Mouse (Mus musculus) ovary, adult 18-20 months (tissue): Measurements from ENCODE around the gene Nfe2l1.
"Not testable (repeated sequence)": the region's sequence is repeated elsewhere in the genome, so short reads cannot be mapped to it uniquely, and the experiment has no call there.

Source experiments
- DNase-seq: peaks from one replicate; pipeline ENCODE4 v3.0.0; 2022; ENCODE audit warnings: low spot score, mixed read lengths

The Nfe2l1 gene

DNA sequence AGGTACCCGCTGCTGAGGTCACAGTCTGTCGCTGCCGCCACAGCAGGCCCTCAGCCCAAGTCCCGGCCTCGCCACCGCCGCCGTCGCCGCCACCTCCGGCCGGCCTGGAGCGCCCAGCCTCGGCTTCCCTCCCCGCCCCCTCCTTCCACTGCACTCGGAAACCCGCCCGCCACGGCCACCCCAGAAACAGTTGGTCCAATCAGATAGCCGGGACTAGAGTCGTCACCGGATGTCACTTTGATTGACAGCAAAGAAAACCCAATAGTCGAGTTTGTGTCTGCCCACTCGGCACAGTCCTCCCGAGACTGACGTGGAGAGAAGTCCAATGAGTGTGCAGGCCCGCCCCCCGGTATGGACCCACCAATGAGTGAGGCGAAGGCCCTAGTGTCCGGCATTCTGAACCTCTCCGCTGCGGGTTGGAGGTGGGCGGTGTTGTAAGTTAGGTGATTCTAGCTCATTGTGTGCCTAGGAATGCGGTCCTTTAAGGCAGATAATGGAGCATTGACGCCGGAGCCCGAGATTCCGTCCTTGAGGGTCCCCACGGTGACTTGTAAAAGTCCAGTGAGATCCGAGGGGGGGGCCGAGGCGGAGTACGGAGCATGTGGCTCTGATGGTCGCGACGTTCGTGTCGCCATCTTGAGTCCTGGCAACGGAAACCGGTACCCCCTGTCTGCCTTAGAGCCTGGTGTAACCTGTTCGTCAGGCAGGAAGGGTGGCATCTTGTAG is at the start of gene Nfe2l1:
Gene Nfe2l1 (minus strand): TSS at position 156 of the 726 bp plus-strand sequence.
- peak; percentile 99 for DNase-seq

DNA sequence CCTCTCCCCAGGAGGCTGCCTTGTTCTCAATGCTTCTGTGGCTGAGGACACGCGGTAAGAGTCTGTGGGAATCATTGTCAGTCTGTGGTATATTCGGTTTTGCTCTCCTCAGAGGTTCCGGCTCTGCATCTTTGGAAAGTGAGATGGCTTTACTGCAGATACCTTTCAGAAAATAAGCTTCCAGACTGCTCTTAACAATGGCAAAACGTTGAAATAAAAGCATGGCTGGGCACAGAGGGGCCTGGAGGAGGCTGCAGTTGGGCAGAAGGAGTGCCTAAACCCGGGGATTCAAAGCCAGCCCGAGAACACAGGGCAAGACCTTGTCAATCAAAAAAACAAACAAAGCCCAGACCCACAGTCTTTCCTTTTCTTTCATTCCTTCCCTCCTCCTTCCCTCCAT is 49.6 kb upstream of the Nfe2l1 start:
- DNase-seq, result no peak

DNA sequence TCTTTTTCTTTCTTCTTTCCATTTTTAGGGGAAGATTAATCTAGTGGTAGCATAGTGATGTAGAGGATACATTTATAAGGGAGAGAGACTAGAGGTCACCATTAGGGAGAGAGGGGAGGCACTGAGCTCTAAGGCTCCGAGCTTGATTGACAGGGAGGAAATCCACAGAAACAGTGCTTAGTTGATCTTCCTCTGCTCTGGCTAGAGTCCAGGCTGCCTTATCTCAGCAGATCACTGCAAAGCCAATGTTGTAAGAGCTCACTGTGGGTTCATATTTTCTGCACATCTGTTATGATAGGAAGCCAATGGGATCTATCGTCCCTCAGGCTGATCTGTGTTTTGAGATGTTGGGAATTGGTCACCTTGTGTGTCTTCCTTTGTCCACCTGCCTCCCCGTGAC is 48.9 kb upstream of the Nfe2l1 start:
- DNase-seq, result no peak

DNA sequence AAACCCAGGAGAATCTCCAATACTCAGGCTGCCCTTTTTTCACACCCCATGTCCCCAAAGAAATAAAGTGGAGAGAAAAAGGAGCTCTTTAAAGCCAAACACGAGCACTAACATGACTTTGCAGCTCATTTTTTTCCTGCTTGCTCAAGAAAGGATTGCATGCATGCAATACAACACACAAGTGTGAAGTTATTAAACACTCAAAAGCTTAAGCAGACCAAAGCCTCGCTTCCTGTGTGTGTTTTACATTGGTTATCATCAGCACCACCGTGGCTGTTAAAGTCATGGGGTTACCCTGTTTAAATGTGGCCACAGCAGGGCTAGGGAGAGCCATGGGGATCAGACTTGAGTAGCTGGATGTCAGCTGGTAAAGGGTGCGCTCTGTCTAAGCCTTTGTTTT is 47.3 kb upstream of the Nfe2l1 start:
- DNase-seq, result no peak

DNA sequence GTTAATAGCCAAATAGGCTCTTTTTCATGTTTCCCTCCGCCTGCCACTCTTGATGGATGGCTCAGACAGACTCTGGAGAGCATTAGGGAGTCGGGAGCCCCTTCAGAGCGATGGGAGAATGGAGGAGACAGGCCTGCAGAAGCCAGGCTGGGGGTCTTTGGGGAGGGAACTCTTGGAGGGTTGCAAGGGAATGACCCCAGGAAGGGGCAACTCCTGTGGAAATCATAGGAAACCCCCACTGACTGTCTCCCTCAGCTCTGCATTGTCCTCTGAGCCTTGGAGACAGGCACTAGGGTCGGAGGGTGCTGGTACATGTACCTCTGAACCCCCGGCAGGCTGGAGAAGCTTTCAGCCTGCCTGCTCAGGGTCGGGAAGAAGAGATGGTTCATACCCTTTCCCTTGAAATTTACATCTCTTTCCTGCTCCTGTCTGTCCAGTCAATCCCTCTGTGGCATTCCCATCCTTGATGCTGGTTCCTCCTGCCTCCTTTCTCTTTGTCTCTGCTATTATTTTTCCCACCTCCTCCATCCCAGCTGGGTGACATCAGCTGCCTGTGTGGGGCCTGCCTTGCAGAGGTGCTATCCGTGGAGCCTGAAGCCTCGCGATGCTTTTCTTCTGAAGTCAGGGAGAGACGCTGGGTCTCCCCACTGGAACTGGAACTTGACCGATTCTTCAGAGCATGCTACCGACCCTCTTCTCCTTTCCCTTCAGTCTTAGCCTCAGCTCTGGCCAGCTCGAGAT is 46.7 kb upstream of the Nfe2l1 start:
- DNase-seq, result no peak

DNA sequence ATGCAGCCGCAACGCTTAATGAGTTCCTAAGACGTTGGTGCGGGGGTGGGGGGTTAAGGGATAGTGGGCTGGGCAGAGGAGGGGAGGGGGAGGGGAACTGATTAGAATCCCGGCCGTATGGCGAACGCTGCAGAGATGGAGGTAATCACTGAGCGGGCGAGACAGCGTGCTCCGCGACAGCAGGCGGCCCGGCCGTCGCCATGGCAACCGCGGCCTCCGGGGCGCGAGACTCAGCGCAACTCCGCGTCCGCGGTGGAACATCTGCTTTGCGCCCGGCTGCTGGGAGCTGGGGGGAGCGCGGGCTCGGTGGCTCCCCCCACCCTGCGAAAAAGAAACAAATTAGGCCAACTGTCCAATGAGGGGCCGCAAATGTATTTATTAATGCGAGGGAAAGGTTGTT is 46.0 kb upstream of the Nfe2l1 start:
- DNase-seq, result peak; percentile 55

DNA sequence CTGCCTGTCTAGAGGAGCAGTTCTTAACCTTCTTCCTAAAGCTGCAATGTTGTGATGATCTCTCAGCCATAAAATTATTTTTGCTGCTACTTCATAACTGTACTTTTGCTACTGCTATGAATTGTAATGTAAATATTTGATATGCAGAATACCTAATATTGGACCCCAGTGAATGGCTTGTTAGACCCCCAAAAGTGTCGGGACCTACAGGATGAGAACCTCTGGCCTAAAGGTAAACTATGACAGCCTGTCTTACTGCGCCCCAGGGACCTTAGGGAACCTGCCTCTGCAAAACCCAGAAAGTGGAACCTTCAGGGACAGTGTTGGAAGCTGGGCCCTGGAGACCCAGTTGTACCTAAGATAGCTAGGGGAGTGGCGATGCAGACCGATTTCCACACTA is 45.5 kb upstream of the Nfe2l1 start:
- DNase-seq, result no peak

DNA sequence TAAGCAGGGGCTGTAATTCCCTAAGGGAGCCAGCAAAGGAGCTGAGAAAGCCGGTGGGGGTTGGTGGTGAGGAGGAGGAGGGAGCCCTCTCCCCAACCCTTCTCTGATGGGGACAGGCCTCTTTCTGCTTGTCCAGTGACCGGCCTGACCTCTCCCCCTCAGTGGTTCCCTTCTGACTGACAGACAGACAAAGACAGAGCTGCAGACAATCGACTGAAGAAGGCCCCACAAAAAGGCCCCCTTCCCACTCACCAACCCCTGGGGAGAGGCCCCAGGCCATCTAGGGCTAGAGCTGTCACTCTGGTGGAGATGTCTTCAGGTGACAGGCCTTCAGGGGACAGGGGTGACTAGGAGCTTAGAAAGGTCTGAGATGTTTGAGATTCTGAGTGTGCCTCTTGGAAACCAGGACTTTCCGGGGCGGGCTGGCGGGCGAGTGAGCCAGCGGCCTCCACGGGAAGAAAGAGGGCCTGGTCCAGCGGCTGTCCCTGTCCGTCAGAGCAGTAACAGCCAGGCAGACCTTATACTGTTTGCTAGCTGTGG is 43.9 kb upstream of the Nfe2l1 start:
- DNase-seq, result no peak

DNA sequence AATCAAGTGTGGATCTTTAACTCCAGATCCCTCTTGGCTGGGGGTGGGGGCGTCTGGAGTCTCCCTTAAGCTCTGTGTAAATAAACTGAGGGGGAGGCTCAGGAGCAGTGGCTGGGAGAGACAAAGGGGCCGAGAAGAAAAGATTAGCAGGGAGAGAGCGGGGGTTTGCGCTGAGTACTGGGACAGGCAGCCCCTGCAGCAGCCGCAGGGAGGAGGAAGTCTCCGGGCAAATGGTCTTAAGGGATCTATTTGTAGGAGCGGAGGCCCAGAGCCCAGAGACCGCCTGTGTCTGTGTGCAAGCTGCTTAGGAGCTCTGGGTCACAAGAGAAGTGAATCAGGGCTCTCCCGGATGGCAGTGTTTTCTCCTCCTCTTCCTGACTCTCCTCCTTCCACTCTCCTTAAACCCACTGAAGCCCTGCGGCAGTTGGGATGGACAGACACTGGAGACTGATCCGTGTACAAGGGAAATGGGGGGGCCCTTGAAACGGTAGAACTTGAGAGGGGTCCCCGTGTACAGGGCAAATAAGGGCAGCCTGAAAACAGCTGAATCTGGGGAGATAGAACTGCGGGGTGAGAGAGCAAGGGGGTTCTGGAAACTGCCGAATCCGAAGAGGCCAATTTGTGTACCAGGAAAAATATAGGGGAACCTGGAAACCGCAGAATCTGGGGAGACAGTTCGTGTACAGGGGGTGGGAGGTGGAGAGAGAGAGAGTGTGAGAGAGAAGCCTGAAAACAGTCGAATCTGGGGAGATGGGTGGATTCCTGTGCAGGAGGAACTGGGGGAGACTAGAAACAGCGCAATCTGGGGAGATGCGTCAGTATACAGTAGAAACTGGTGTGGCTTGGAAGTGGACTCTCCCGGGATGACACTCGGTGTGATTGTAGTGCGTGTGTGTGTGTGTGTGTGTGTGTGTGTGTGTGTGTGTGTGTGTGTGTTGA is 42.9 kb upstream of the Nfe2l1 start:
- DNase-seq, result no peak

DNA sequence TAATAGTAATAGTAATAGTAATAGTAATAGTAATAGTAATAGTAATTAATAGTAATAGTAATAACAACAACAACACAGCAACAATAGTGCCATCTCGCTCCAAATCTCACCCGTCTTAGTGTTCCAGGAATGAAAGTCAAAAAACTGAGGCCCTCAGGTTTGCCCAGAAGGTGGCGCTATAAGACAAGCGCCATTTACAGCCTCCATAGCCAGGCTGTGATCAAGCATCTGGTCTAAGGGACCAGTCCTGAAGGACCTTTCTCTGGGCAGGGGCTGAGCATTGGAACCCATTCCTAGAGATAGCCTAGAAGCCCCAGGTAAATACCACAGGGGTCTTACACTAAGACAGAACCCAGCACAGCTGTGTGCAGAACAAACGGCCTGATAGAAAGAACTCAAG is 37.4 kb upstream of the Nfe2l1 start:
- DNase-seq, result no peak

DNA sequence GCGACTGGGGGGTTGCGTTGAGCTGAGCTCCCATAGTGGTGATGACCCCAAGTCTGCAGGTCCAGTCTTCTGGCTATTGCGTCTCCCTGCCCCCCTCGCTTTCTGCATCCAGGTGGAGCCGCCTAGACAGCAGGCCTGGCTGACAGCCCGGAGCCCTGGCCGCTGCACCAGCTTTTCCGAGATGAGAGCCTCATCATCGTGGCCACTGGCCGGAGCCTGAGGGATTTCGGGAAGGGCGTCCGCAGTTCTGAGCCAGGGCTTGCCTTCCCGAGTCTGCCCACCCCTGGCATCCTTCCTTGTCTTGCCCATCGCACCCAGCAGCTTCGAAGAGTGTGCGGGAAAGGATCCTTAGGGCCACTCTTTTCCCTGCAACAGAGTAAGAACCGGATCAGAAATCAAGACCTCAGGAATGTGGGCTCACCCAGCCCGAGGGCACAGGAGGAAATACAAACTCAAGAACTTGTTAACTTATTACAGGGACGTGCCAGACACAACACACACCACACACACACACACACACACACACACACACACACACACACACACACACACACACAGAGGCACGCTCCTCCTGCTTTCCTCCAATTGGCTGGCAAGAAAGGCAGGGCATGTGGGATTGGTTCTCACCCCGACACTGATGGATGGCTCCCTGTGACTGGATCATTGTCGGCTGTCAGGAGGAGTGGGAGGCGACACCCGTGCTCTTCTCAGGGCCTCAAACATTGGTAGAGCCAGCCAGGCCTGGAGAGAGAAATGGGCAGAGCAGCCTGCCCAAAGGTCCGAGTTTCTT is 33.6 kb upstream of the Nfe2l1 start:
- peak; percentile 30 for DNase-seq

DNA sequence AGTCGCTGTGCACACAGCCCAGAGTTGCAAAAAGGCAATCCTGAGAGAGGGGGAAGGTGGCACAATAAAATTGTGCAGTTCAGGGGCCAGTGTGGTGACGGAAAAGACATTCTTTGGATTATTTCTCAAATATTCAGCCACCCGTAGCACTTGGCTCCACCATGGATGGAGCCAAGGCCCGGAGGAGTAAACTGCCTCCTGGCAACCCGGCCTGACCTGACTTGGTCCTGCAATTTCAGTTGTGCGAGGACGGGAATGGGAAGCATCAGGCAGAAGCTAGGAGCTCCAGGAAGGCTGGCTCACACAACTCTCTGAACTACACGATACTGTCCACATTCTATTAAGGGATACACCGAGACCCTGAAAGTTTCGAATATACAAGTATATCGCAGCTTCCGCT is 32.8 kb upstream of the Nfe2l1 start:
- no peak for DNase-seq

DNA sequence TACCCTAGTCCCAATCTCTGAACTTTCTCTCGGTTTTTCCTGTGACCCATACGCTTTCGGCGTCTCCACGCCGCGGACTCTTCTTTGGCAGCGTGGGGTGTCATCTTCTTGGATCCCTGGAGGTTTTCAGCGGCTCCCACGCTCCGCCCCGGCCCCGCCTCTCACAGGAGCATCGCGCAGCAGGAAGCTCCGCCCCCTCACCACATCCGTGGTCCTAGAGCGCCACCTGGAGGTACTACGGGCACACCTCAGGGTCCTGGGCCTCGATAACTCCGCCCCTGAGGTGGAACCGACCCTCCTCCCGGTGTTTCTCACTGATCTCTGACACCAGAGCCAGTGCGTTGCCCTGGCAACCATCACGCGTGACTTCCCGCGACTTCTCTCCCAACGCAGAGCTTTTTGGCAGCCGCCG is 32.1 kb upstream of the Nfe2l1 start:
- peak; percentile 88 for DNase-seq

DNA sequence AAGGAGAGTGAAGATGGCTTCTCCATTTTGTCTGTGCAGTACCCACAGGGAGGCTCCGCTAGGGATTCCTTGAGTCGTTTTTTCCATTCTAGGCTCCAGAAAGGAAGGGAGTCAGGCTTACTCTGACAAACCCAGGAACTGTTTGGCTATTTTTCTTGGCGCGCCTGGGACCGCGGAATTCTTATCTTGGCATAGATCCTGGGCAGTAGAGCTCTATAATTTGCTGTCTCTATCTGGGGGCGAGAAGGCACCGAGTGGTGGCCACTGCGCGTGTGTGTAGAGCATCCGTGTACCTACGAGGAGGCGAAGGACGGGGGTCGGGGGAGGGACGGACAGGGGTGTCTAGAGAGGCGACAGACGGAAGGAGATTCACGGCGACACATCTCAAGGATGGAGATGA is 31.7 kb upstream of the Nfe2l1 start:
- no peak for DNase-seq

DNA sequence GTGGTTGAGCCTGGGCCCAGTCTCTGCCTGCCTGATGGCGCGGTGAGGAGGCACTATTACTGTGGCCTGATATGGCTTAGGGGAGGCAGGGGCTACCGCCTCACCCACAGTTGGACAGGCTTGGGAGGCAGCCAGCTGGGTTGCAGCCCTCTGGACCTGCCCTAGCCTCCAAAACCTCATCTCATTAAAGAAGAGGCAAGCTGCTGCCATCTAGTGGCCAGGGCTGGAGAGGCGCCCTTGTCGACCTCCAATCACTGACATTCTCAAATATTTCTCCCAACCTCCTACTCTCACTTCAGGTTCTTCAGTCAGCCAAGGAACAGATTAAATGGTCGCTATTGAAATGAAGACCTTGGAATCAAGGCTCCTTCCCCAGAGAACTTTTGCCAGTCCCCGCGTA is 30.8 kb upstream of the Nfe2l1 start:
- peak; percentile 63 for DNase-seq

DNA sequence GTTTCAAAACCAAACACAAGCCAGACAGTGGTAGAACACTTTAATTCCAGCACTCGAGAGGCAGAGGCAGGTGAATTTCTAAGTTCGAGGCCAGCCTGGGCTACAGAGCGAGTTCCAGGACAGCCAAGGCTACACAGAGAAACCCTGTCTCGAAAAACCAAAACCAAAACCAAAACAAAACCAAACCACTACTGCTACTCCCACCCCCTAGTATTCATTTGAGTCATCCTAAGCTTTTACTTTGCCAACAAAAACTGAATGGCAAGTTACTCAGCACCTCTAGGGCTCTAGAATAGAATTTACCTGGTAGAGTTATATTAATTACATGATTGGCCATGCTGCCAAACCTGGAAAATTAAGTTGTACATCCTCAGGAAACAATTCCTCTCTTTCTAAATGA is 29.9 kb upstream of the Nfe2l1 start:
- no peak for DNase-seq

DNA sequence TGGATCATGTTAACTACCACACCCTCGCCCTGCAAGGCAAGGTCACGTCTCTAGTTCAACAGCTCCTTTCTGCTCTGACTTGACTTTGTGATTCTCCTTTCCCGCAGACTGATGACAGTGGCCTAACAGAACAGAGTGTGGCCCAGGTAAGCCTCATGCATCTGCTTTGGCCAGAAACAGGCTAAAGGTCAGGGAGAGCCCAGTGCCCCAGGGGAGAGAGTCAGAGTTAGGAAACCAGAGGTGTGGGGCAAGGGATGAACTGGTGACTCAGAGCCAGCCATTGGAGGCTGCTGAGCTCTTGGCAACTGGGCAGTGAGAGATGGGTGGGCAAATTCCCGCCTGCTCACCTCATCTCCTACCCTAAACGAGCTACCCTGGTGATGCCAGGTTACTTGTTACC is 27.7 kb upstream of the Nfe2l1 start:
- DNase-seq, result no peak

DNA sequence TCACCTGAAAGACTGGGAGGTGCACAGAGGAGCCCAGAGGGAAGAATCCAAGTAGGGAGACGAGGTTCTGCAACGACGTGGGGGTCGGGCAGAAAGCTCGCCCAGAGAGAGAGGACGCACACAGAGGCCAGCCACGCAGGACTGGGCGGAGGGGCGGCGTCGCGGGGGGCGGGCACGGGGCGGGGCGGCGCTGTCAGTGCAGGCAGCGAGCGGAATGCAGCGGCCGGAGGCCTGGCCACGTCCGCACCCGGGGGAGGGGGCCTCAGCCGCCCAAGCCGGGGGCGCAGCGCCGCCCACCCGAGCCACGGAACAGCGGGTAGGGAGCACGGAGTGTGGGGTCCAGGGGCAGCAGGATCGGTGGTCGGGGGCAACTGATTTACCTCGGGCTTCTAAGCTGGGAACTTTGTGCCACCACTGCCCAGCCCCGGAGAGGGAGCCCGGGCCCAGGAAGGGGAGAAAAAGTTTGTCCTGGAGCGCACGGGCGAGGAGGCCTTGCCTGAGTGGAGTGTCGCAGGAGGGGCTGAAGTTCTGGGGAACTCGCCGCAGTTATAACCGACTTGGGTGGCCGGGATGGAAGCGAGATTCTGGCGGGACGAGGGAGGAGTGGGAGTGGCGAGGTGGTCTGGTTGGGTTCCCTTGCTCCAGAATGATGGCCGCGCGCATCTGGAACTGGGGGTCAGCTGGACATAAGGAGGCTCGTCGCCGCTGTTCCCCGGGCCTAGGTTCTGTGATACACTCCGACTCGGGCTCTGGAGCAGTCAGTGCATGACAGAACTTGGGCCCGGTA is 20.1 kb upstream of the Nfe2l1 start, which contains the start of gene Copz2:
Gene Copz2 (plus strand): TSS at position 190 of the 787 bp plus-strand sequence.
- no peak for DNase-seq

DNA sequence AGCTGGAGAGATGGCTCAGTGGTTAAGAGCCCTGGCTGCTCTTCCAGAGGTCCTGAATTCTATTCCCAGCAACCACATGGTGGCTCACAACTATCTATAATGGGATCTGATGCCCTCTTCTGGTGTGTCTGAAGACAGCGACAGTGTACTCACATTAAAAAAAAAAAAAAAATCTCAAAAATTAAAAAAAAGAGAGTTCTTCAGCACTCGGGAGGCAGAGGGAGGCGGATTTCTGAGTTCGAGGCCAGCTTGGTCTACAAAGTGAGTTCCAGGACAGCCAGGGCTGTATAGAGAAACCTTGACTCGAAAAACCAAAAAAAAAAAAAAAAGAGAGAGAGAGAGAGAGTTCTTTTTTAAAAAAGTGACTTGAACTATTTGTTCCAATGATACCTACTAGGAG is 19.4 kb upstream of the Nfe2l1 start:
- DNase-seq, result not testable (repeated sequence)

DNA sequence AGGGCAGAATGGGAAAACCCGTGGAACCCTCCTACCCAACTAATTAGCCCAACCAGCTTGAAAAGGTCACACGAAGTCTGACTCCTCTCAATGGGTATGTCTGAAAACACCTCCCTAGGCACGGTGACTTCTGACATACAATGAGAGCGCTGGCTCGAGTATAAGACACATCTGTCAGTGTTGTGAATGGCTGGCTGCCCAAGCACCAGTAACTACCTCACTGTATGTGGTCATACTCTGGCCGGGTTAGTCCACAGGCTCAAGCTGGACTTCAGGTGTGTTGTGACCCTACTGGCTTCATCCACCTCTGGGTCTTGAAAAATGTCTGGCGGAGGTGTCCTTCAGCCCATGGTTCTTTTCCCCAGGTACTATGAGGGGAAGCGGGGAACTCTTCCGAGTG is 18.9 kb upstream of the Nfe2l1 start:
- no peak for DNase-seq

DNA sequence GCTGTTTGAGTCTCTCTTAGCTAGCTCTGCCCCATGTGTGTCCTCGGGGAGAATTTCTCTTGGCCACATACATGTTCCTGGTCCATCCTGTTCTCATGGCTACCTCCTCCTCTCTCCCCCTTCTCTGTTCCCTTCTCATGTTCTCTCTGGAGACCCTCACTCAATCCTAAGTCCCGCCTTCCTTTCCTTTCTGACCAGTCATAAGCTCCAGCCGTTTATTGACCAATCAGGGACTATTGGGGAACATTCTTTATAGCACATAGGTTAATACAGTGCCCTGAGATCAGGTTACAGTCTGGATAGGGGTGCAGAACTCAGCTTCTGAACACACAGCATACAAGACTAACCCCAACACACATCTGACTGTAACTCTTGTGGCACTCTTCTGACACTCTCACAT is 17.5 kb upstream of the Nfe2l1 start:
- DNase-seq, result no peak
